Mouse (Mus musculus) adrenal gland, adult 18-20 months (tissue): Measurements from ENCODE around the gene Stxbp3. TPM values are rescaled to one million over a fixed set of nuclear protein-coding genes. Genes with fewer than 3 reads are reported as not detected.
"Not testable (repeated sequence)": the region's sequence is repeated elsewhere in the genome, so short reads cannot be mapped to it uniquely, and the experiment has no call there.

Experiments
- DNase-seq, 2 experiments: peaks; one replicate each; pipeline ENCODE4 v3.0.0; 2021 to 2022; ENCODE audit warnings: low spot score in 2 of 2
- long read RNA-seq, 2 experiments: library from polyadenylated mRNA; stranded (forward); transcript quantifications; one replicate each; pipeline ENCODE4 v2.0.0; 2021
- total RNA-seq, 2 experiments: library from RNA; stranded (reverse); gene quantifications; 1 replicate in 1 of 2; 2 replicates in 1 of 2; pipeline ENCODE4 v1.2.3; 2021

Stxbp3 gene
- total RNA-seq = 10 to 100 TPM; 42.0 to 74.7 TPM
- long read RNA-seq, experiment 1, transcript Stxbp3-201 (19 exons, 2,419 nt) = major isoform, 21 of 28 reads
- long read RNA-seq, experiment 1, partial matches to known transcripts = 1 of 28 reads
- long read RNA-seq, experiment 1, other reads (novel, unspliced or antisense) = 6 of 28 reads
- long read RNA-seq, experiment 2, transcript Stxbp3-201 (19 exons, 2,419 nt) = major isoform, 80 of 94 reads
- long read RNA-seq, experiment 2, partial matches to known transcripts = 5 of 94 reads
- long read RNA-seq, experiment 2, other reads (novel, unspliced or antisense) = 9 of 94 reads

GRCm38 (mm10) chr3:108840000-108840715 is at the start of gene Stxbp3:
Gene Stxbp3 (minus strand): TSS chr3:108840526.
- peak; percentile 100 for DNase-seq

GRCm38 (mm10) chr3:108889908-108890307 is 49.6 kb upstream of the Stxbp3 start, which contains the start of gene Fndc7:
Gene Fndc7 (minus strand): TSS chr3:108890008.
- DNase-seq = no peak

- DNase-seq = no peak
These were observed 47.3 kb upstream of the Stxbp3 start for GRCm38 (mm10) chr3:108887618-108887975.

GRCm38 (mm10) chr3:108886934-108887617 is 46.8 kb upstream of the Stxbp3 start:
- no peak for DNase-seq

- no peak for DNase-seq
These were observed 45.6 kb upstream of the Stxbp3 start for GRCm38 (mm10) chr3:108885686-108886530.

GRCm38 (mm10) chr3:108884706-108885289 is 44.5 kb upstream of the Stxbp3 start:
- DNase-seq = no peak

- DNase-seq = no peak
These were observed 42.7 kb upstream of the Stxbp3 start for GRCm38 (mm10) chr3:108883067-108883466.

- not testable (repeated sequence) for DNase-seq
These were observed 41.5 kb upstream of the Stxbp3 start for GRCm38 (mm10) chr3:108881873-108882272.

GRCm38 (mm10) chr3:108880544-108881507 is 40.5 kb upstream of the Stxbp3 start:
- DNase-seq = peak in 1 of 2 experiments; percentile 35

GRCm38 (mm10) chr3:108879836-108880435 is 39.6 kb upstream of the Stxbp3 start:
- no peak for DNase-seq

- DNase-seq = no peak
These were observed 38.8 kb upstream of the Stxbp3 start for GRCm38 (mm10) chr3:108879129-108879528.

- DNase-seq = peak in 1 of 2 experiments; percentile 30
These were observed 30.3 kb upstream of the Stxbp3 start for GRCm38 (mm10) chr3:108870631-108871030.

- no peak for DNase-seq
These were observed 27.1 kb upstream of the Stxbp3 start for GRCm38 (mm10) chr3:108867449-108867848.

- no peak for DNase-seq
These were observed 25.4 kb upstream of the Stxbp3 start for GRCm38 (mm10) chr3:108865676-108866075.

- DNase-seq = no peak
These were observed 24.8 kb upstream of the Stxbp3 start for GRCm38 (mm10) chr3:108865129-108865528.

- no peak for DNase-seq
These were observed 22.8 kb upstream of the Stxbp3 start for GRCm38 (mm10) chr3:108863091-108863490.

- DNase-seq = not testable (repeated sequence)
These were observed 22.0 kb upstream of the Stxbp3 start for GRCm38 (mm10) chr3:108862282-108862681.

GRCm38 (mm10) chr3:108860786-108861185 is 20.5 kb upstream of the Stxbp3 start:
- DNase-seq = no peak

- no peak for DNase-seq
These were observed 18.0 kb upstream of the Stxbp3 start for GRCm38 (mm10) chr3:108858231-108858770.
